Mouse (Mus musculus) B cell, adult 67 days (primary cell): ENCODE data around the gene Gm28308. TPM values are rescaled to one million over a fixed set of nuclear protein-coding genes. Genes with fewer than 3 reads are reported as not detected.

Experiments used
- total RNA-seq, 2 experiments: library from RNA; stranded (reverse); gene quantifications; 4 replicates each; pipeline ENCODE4 v1.2.4; 2023

Gm28308 gene
- total RNA-seq, 2 experiments from 2014 or later: not detected

Other genes with a start within 250 kb of the Gm28308 start
- gene Skap2, start 200.8 kb downstream of the Gm28308 start, total RNA-seq: 10 to 100 TPM; 48.5 to 50.5 TPM
- gene Hoxa1, start 55.0 kb downstream of the Gm28308 start, total RNA-seq: not detected
- not detected for gene Hoxa2, start 48.5 kb downstream of the Gm28308 start, total RNA-seq
- not detected for gene 5730596B20Rik, start 35.8 kb downstream of the Gm28308 start, total RNA-seq
- gene Hoxa4, start 21.6 kb downstream of the Gm28308 start, total RNA-seq: not detected
- not detected for gene Hoxa5, start 8.8 kb downstream of the Gm28308 start, total RNA-seq
- gene Hoxa6, start 4.6 kb downstream of the Gm28308 start, total RNA-seq: not detected
- not detected for gene Hoxa3, start within 50 bp of the Gm28308 start, total RNA-seq
- under 1 TPM in 1 of 2 experiments, not detected in 1; 0.30 TPM for gene Hoxa7, start 8.5 kb upstream of the Gm28308 start, total RNA-seq
- not detected for gene Hoxa9, start 17.8 kb upstream of the Gm28308 start, total RNA-seq
- not detected for gene Hoxa10, start 27.5 kb upstream of the Gm28308 start, total RNA-seq
- gene Hoxa11, start 32.5 kb upstream of the Gm28308 start, total RNA-seq: not detected
- not detected for gene Hoxa13, start 47.5 kb upstream of the Gm28308 start, total RNA-seq
- gene Evx1, start 100.2 kb upstream of the Gm28308 start, total RNA-seq: not detected